Mouse (Mus musculus) lung, postnatal 0 days (tissue): ENCODE measurements around the gene Nyap1.

Experiments used
- CTCF ChIP-seq: IDR thresholded peaks from 2 replicates; pipeline ENCODE4 v1.5.1; 2016; ENCODE audit warnings: antibody characterized with exemption, mild to moderate bottlenecking
- EP300 ChIP-seq: IDR thresholded peaks from 2 replicates; pipeline ENCODE4 v1.6.1; 2016; ENCODE audit warnings: antibody characterized with exemption, mild to moderate bottlenecking, control low read depth

- TF ChIP-seq EP300 (0 out of 2 replicates have a peak, but pooled peaks have one; percentile 59), CTCF (0 out of 2 replicates have a peak, but pooled peaks have one; percentile 21)
Measured at GRCm38 (mm10) chr5:137745214-137746171, 4.1 kb upstream of the Nyap1 start, which contains the start of gene Tsc22d4.
